8 mouse cellular contexts compared by ENCODE assay signal in the genomic region with DNA sequence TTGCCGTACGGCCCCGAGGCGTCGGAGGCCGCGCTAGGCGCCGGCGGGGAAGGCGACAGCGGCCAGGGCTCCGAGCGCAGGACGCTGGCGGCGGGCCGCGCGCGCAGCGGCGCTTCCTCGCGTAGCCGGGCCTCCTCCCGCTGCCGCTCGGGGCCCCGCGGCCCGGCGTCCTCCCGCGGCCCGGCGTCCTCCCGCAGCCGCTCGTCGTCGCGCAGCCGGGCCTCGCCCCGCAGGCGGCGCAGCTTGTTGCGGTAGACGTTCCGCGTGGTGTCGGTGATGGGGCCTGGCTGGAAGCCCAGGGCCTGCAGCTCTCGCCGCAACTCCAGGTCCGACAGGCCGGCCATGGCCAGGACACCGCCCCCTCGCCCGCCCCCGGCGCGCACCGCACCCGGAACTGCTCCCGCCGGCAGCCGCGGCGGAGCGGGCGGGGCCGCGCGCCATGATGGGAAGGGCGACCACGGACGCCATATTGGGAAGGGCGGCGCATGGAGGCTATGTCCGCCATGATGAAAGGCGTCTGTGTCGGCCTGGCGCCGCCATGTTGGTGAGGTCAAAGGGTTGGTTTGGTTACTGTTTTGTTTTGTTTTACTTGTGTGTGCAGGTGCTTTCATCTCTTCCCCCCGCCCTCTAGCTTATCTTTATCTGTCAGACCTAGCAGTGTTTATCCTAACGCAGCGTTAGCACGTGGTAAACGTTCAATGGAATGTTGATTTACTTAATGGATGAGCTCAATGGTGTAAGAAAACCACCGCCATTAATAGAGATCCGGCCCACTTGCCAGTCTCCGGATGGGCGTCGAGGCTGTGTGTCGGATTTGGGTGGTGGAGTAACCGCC. TPM values are rescaled to one million over a fixed set of nuclear protein-coding genes. Genes with fewer than 3 reads are reported as not detected.
DNase-seq lines count a peak whose midpoint lies in the region; ATAC-seq and TF ChIP-seq lines count a peak whose summit lies in the region.

TSS of gene Lemd2 (minus strand) at position 395 of the 835 bp plus-strand sequence.

- peaks cover 33% of the 10 kb centered on the region for H3K36me3 ChIP-seq in G1E (replicated peaks)
- H3K36me3 ChIP-seq in forebrain, embryonic 16.5 days (ENCODE audit: control insufficient read depth, insufficient read depth) = peaks cover 12% of the 10 kb centered on the region
- H3K36me3 ChIP-seq in lung, embryonic 15.5 days = peaks cover 28% of the 10 kb centered on the region

- peak within 1 kb of the TSS; percentile 88 for H3K4me2 ChIP-seq in forebrain, embryonic 16.5 days (ENCODE audit: low read length)
- H3K4me2 ChIP-seq in lung, embryonic 15.5 days = peak within 1 kb of the TSS; percentile 87

- TF ChIP-seq CTCF in G1E (IDR thresholded peaks at IDR 0.05; ENCODE audit: low read depth, low read length) = no peak

- intact Hi-C loops in heart, postnatal 36 days (cut with DNase I) = loop anchor here (5.0 to 10.0 kb wide), 3 partner anchors 72 to 959 kb away; partner anchors contain the start of genes Fam234a and Uqcc2

- H3K4me3 ChIP-seq in G1E (ENCODE audit: low read depth, low read length) = peak within 1 kb of the TSS; percentile 89
- H3K4me3 ChIP-seq in forebrain, embryonic 16.5 days (replicated peaks; ENCODE audit: low read length) = peak within 1 kb of the TSS; percentile 85
- peak within 1 kb of the TSS; percentile 96 for H3K4me3 ChIP-seq in lung, embryonic 15.5 days

- peak within 1 kb of the TSS; percentile 94 for H3K27ac ChIP-seq in forebrain, embryonic 16.5 days (ENCODE audit: low read length)
- peak within 1 kb of the TSS; percentile 95 for H3K27ac ChIP-seq in lung, embryonic 15.5 days

- peak within 1 kb of the TSS; percentile 96 for H3K9ac ChIP-seq in forebrain, embryonic 16.5 days (replicated peaks; ENCODE audit: low read depth, low read length)
- H3K9ac ChIP-seq in lung, embryonic 15.5 days = peak within 1 kb of the TSS; percentile 96

- H3K4me1 ChIP-seq in G1E (ENCODE audit: insufficient read depth, low read depth, low read length) = peaks cover 38% of the 10 kb centered on the region
- H3K4me1 ChIP-seq in forebrain, embryonic 16.5 days (replicated peaks; ENCODE audit: control insufficient read depth, insufficient read depth, low read length) = peaks cover 18% of the 10 kb centered on the region
- H3K4me1 ChIP-seq in lung, embryonic 15.5 days = peaks cover 17% of the 10 kb centered on the region

- peak; percentile 94 for DNase-seq in G1E (ENCODE audit: low spot score)
- DNase-seq in cerebellum, adult 18-20 months = peak; percentile 96 to 98
- peak; percentile 97 to 98 for DNase-seq in heart, postnatal 36 days
- DNase-seq in layer of hippocampus, adult 8-10 months (ENCODE audit: low spot score in 2 of 2) = peak; percentile 91 to 95
- DNase-seq in ovary, adult 18-20 months (ENCODE audit: low spot score) = peak; percentile 95
- DNase-seq in thymus, postnatal 0 days (ENCODE audit: low spot score) = peak; percentile 95

- peak; percentile 84 for ATAC-seq in G1E (ENCODE audit: extremely low read depth, insufficient number of reproducible peaks, low FRiP score, poor library complexity, severe bottlenecking)
- ATAC-seq in forebrain, embryonic 16.5 days = peak; percentile 94
- peak; percentile 95 for ATAC-seq in lung, embryonic 15.5 days (ENCODE audit: borderline replicate concordance, extremely low read depth, low FRiP score, low TSS enrichment)

- no peaks in the 10 kb centered on the region for H3K9me3 ChIP-seq in G1E (replicated peaks)
- H3K9me3 ChIP-seq in forebrain, embryonic 16.5 days (ENCODE audit: control insufficient read depth, low read length) = no peaks in the 10 kb centered on the region
- H3K9me3 ChIP-seq in lung, embryonic 15.5 days = no peaks in the 10 kb centered on the region

- H3K27me3 ChIP-seq in G1E (ENCODE audit: insufficient read depth, low read length) = peaks cover 13% of the 10 kb centered on the region
- no peaks in the 10 kb centered on the region for H3K27me3 ChIP-seq in forebrain, embryonic 16.5 days (replicated peaks; ENCODE audit: control insufficient read depth, insufficient read depth, low read length)
- no peaks in the 10 kb centered on the region for H3K27me3 ChIP-seq in lung, embryonic 15.5 days

- 4% methylated on average over 94 of the region's 97 CpGs for WGBS in forebrain, embryonic 16.5 days
- WGBS in lung, embryonic 15.5 days = 3% methylated on average over 80 of the region's 97 CpGs

RNA-seq across cellular contexts. Expression of gene Lemd2, which starts in this region (rescaled TPM):
- total RNA-seq in G1E (2014; fragmentation: Nextera tagmentation) = 45.5 TPM in 2 replicates
- 23.9 and 29.9 TPM in 2 replicates for total RNA-seq in G1E (2017)
- polyA plus RNA-seq in G1E (2012) = 98.3 and 100 TPM in 2 replicates
- 21.3 and 26.4 TPM in 2 replicates for polyA plus RNA-seq in forebrain, embryonic 16.5 days (2015; fragmentation: Nextera tagmentation; extraction: Ambion mirVana)
- 10 to 100 TPM; 29.0 to 29.1 TPM for total RNA-seq in heart, postnatal 36 days (2021)
- total RNA-seq in layer of hippocampus, adult 8-10 months (2022) = 10 to 100 TPM; 41.9 to 48.4 (median 43.0) TPM
- polyA plus RNA-seq in lung, embryonic 15.5 days (2015; fragmentation: Nextera tagmentation; extraction: Ambion mirVana) = 16.1 and 17.2 TPM in 2 replicates
- 11.1 and 13.8 TPM in 2 replicates for polyA plus RNA-seq in thymus, postnatal 0 days (2015; fragmentation: Nextera tagmentation; extraction: Ambion mirVana)

Comparison
In these comparisons a context has a peak if more than half of its experiments do, and no peak if none do; other contexts are left out.
1. Peak in every context shown above with its lines: DNase-seq, ATAC-seq, H3K4me3 ChIP-seq and H3K27ac ChIP-seq.